Mouse (Mus musculus) forebrain, embryonic 13.5 days (tissue): ENCODE data around the gene Cilp. TPM values are rescaled to one million over a fixed set of nuclear protein-coding genes. Genes with fewer than 3 reads are reported as not detected.
"Not testable (repeated sequence)": the region's sequence is repeated elsewhere in the genome, so short reads cannot be mapped to it uniquely, and the experiment has no call there.

ENCODE experiments used
- ATAC-seq: fragments of 200-750 bp; cut with Nextera tagmentation; 2 replicates; pipeline ENCODE4 v1.8.0; 2017
- H3K27ac ChIP-seq: fragments of 300-500 bp; sonication (generic); 2 replicates; pipeline ENCODE4 v1.5.1; 2015; ENCODE audit warnings: inconsistent platforms, mild to moderate bottlenecking, moderate library complexity
- H3K27me3 ChIP-seq: fragments of 300-500 bp; sonication (generic); 2 replicates; pipeline ENCODE4 v1.6.1; 2015; ENCODE audit warnings: mild to moderate bottlenecking, inconsistent platforms
- H3K36me3 ChIP-seq: fragments of 300-500 bp; sonication (generic); 2 replicates; pipeline ENCODE4 v1.6.1; 2015; ENCODE audit warnings: mild to moderate bottlenecking, inconsistent platforms; ENCODE audit not compliant: poor library complexity, severe bottlenecking
- H3K4me1 ChIP-seq: fragments of 300-500 bp; sonication (generic); 2 replicates; pipeline ENCODE4 v1.6.1; 2015; ENCODE audit warnings: inconsistent platforms
- H3K4me2 ChIP-seq: fragments of 300-500 bp; sonication (generic); 2 replicates; pipeline ENCODE4 v1.6.1; 2015; ENCODE audit warnings: inconsistent platforms, mild to moderate bottlenecking, moderate library complexity
- H3K4me3 ChIP-seq: fragments of 300-500 bp; sonication (generic); 2 replicates; pipeline ENCODE4 v1.5.1; 2015; ENCODE audit warnings: mild to moderate bottlenecking, inconsistent platforms
- H3K9ac ChIP-seq: fragments of 300-500 bp; sonication (generic); 2 replicates; pipeline ENCODE4 v1.6.1; 2015; ENCODE audit warnings: mild to moderate bottlenecking, inconsistent platforms
- H3K9me3 ChIP-seq: fragments of 300-500 bp; sonication (generic); replicated peaks from 2 replicates; pipeline ENCODE4 v1.6.1; 2016; ENCODE audit warnings: inconsistent platforms
- WGBS: fragments of 180-500 bp; shearing (Covaris S2); methylation state at CpG from one replicate; pipeline ENCODE4 v1.1.7; 2015; 5-methylcytosine and 5-hydroxymethylcytosine counted together
- polyA plus RNA-seq: library from polyadenylated mRNA; unstranded; fragments of >200 nt; fragmentation: Nextera tagmentation; extraction: Ambion mirVana; gene quantifications from 2 replicates; pipeline ENCODE4 v1.2.1, GENCODE M21; 2015

The Cilp gene
- polyA plus RNA-seq, 1 experiment from 2014 or later: 0.28 TPM

DNA sequence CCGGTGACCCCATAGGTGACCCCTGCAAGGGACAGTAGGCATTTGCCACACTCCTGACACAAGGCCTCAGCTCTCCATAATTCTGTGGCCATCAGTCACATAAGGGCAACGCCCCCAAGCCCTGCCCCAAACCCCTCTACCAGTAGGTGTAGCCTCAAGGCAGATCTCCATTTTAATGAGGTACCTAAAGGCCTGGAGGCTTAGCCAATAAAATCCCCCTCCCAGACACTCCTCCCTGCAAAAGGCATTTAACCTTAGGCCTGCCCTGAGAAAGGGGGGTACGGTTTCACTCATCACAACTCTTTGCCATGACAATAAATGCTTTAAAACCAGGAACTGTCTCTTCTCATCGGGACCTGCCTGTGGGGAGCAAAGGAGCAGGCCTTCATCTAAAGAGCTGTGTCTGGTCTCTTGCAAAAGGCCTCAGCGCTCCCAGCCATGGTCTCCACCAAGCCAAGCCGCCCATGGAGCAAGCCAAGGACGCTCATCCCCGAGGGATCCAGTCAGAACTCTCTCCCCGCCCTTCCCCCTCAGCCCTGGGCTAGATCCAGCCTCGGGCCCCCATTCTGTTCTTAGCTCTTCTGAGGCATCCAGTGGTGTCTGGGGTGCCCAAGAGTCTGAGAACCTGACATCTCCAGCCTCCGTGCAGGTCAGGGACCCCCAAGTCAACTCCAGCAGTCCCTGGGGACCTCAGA is 8.9 kb upstream of the Cilp start:
- Histone ChIP-seq H3K27me3 (no peaks in the 10 kb centered on the region), H3K27ac (no peak overlapping the region; the same call in 1 of the 2 replicates), H3K4me1 (no peaks in the 10 kb centered on the region), H3K4me3 (no peak overlapping the region), H3K9me3 (no peaks in the 10 kb centered on the region), H3K36me3 (no peaks in the 10 kb centered on the region), H3K4me2 (no peak overlapping the region), H3K9ac (no peak overlapping the region)
- WGBS: 72% methylated on average over 11 of the region's 11 CpGs
- ATAC-seq: no peak

DNA sequence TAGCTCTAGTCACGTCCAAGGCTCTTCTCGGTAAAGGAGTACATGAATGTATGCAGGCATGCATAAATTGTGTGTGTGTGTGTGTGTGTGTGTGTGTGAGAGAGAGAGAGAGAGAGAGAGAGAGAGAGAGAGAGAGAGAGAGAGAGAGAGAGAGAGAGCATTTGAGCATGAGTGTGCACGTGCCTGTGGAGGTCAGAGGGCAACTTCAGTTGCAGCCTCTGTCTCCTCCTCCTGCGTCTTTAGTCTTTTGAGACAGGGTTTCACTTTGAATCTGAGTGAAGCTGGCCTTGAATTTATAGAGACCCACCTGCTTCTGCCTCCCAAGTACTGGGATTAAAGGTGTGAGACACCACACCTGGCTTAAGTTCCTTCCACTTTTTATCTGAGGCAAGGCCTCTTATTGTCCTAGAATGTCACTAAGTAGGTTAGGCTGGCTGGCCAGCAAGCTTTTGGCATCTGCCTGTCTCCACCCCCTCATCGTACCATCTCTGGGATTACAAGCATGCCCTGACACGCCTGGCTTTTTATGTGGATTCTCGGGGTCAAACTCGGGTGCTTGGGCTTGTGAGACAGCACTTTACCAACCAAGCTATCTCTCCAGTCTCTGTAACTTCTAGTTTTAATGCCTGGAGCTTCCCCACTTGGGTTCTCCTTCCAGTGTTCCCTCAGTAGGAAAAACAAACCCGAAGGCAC is 7.6 kb upstream of the Cilp start:
- Histone ChIP-seq H3K36me3 (no peaks in the 10 kb centered on the region), H3K9me3 (no peaks in the 10 kb centered on the region), H3K4me2 (no peak overlapping the region), H3K4me3 (no peak overlapping the region), H3K27me3 (no peaks in the 10 kb centered on the region), H3K9ac (no peak overlapping the region), H3K4me1 (no peaks in the 10 kb centered on the region), H3K27ac (no peak overlapping the region)
- ATAC-seq: no peak
- 72% methylated on average over 9 of the region's 9 CpGs for WGBS

DNA sequence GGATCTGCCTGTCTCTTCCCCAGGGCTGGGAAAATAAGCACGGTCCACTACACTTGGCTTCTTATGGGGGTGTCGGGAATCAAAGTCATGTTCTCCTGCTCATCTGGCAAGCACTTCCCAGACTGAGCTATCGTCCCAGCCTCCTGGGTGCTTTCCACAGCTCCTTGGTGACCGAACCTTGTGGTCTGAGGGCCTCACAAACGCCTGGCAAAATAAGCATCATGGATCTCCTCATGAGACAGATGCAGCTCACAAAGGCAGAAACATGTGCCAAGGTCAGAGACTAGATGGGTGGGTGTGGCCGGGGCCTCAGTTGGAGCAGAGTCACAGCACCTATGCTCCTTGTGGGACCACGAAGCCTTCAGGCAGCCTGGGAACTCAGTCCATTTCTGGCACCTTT is 5.6 kb upstream of the Cilp start:
- no peak for ATAC-seq
- 87% methylated on average over 7 of the region's 7 CpGs for WGBS

GRCm38 (mm10) chr9:65261591-65262230 is 3.3 kb upstream of the Cilp start:
- Histone ChIP-seq H3K9ac (no peak overlapping the region), H3K4me2 (no peak overlapping the region), H3K27me3 (no peaks in the 10 kb centered on the region), H3K4me1 (peaks cover 16% of the 10 kb centered on the region), H3K27ac (no peak overlapping the region), H3K9me3 (no peaks in the 10 kb centered on the region), H3K36me3 (no peaks in the 10 kb centered on the region), H3K4me3 (no peak overlapping the region)
- WGBS: 82% methylated on average over 2 of the region's 2 CpGs
- no peak for ATAC-seq

More for the DNA sequence above, 5.6 kb upstream of the Cilp start:
- H3K4me1 ChIP-seq: no peaks in the 10 kb centered on the region
- no peak overlapping the region for H3K27ac ChIP-seq
- no peaks in the 10 kb centered on the region for H3K27me3 ChIP-seq
- no peak overlapping the region for H3K9ac ChIP-seq
- H3K4me3 ChIP-seq: no peak overlapping the region
- no peaks in the 10 kb centered on the region for H3K9me3 ChIP-seq
- H3K36me3 ChIP-seq: no peaks in the 10 kb centered on the region
- H3K4me2 ChIP-seq: no peak overlapping the region

DNA sequence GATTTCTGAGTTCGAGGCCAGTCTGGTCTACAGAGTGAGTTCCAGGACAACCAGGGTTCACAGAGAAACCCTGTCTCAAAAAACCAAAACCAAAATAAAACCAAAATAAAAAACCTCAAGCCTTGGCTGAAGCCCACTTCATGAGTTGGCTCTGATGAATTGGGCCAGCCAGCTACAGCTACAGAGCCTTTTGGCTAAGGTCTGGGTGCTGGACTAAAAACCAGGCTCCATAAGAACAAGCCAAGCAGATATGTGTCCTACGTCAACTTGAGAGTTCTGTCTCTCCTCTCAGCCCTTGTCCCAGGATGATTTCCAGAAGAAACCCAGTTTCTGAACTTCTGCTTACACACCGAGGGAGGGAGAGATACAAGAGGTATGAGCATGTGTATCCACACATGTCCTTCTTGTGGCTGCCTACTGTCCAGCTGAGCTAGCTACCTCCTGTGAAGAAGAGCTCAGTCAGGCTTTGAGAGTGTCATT is 2.3 kb upstream of the Cilp start:
- H3K27ac ChIP-seq: no peak overlapping the region
- H3K9me3 ChIP-seq: no peaks in the 10 kb centered on the region
- no peak overlapping the region for H3K4me2 ChIP-seq
- H3K9ac ChIP-seq: no peak overlapping the region
- peaks cover 25% of the 10 kb centered on the region for H3K4me1 ChIP-seq
- H3K27me3 ChIP-seq: no peaks in the 10 kb centered on the region
- 96% methylated on average over 3 of the region's 3 CpGs for WGBS
- no peaks in the 10 kb centered on the region for H3K36me3 ChIP-seq
- no peak for ATAC-seq
- H3K4me3 ChIP-seq: no peak overlapping the region

DNA sequence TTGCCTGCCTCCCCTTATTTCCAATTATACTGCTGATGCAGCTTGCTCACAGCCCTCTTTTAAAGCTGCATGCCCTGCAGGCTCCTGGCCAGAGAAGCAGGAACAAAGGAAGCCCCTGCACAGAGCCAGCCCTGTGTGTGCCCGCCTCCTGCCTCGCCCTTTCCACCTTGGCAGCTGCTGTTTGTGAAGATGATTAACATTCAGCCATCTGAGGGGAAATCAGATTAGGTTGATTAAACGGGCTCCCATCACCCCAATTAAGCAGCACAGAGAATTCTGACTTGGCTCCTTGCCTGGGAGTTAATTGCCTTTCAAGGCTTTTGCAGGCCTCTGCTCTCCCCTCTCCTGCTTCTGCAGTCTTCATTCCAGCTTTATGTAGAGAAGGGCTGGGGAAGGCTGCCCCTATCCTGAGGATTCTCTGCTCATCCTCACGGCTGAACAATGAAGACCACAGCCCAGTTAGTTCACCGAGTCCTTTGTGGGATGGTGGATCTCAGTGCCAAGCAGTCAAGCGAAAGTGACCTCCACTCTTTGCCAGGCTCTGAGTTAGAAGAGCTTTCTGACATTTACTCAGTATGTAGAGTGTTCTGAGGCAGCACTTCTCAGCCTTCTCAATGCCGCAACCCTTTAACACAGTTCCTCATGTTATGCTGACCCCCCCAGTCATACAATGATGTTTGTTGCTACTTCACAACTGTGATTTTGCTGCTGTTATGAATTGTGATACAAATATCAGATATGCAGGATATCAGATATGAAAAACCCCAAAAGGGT is 2.9 kb downstream of the Cilp start:
- ATAC-seq: peak; percentile 98
- Histone ChIP-seq H3K27ac (peak overlapping the region; percentile 92), H3K4me2 (peak overlapping the region; percentile 36), H3K4me1 (peaks cover 42% of the 10 kb centered on the region), H3K27me3 (no peaks in the 10 kb centered on the region), H3K36me3 (no peaks in the 10 kb centered on the region), H3K4me3 (no peak overlapping the region), H3K9me3 (no peaks in the 10 kb centered on the region), H3K9ac (peak overlapping the region; percentile 1; the same call in 1 of the 2 replicates)
- 7% methylated on average over 7 of the region's 7 CpGs for WGBS

- Histone ChIP-seq H3K4me2 (no peak overlapping the region), H3K36me3 (no peaks in the 10 kb centered on the region), H3K4me3 (no peak overlapping the region), H3K9ac (no peak overlapping the region), H3K9me3 (no peaks in the 10 kb centered on the region), H3K4me1 (peaks cover 12% of the 10 kb centered on the region), H3K27ac (no peak overlapping the region), H3K27me3 (no peaks in the 10 kb centered on the region)
- ATAC-seq: no peak
- 91% methylated on average over 13 of the region's 13 CpGs for WGBS
These were observed 8.2 kb downstream of the Cilp start for GRCm38 (mm10) chr9:65273048-65273809.

GRCm38 (mm10) chr9:65273873-65274272 is 8.9 kb downstream of the Cilp start:
- Histone ChIP-seq H3K4me2 (no peak overlapping the region), H3K9ac (no peak overlapping the region), H3K4me1 (peaks cover 6% of the 10 kb centered on the region), H3K9me3 (no peaks in the 10 kb centered on the region), H3K4me3 (no peak overlapping the region), H3K36me3 (no peaks in the 10 kb centered on the region), H3K27me3 (no peaks in the 10 kb centered on the region), H3K27ac (no peak overlapping the region)
- no peak for ATAC-seq
- WGBS: 80% methylated on average over 4 of the region's 4 CpGs

DNA sequence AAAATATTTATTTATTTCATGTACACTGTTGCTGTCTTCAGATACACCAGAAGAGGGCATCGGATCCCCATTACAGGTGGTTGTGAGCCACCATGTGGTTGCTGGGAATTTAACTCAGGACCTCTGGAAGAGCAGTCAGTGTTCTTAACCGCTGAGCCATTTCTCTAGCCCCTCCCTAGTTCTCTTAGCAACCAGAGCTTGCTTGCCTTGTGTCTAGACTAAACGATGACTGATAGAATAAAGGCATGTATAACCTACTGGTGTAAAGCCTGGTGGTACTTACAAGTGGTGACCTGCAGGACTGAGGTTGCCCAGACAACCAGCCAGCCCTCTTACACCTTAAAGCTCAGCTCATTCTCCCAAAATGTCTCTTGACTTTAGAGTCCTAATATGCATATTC is 9.9 kb downstream of the Cilp start:
- H3K9me3 ChIP-seq, H3K27me3 ChIP-seq, H3K36me3 ChIP-seq, H3K27ac ChIP-seq, H3K9ac ChIP-seq, ATAC-seq, H3K4me1 ChIP-seq, H3K4me2 ChIP-seq, H3K4me3 ChIP-seq: not testable (repeated sequence)
- 77% methylated on average over 3 of the region's 3 CpGs for WGBS

GRCm38 (mm10) chr9:65275810-65276530 is 11.0 kb downstream of the Cilp start:
- Histone ChIP-seq H3K4me1 (no peaks in the 10 kb centered on the region; the same call in 1 of the 2 replicates), H3K4me3 (no peak overlapping the region), H3K9ac (no peak overlapping the region), H3K36me3 (no peaks in the 10 kb centered on the region), H3K27me3 (no peaks in the 10 kb centered on the region), H3K9me3 (no peaks in the 10 kb centered on the region), H3K27ac (no peak overlapping the region), H3K4me2 (no peak overlapping the region)
- no peak for ATAC-seq
- WGBS: 87% methylated on average over 4 of the region's 4 CpGs
